Mouse (Mus musculus) liver, postnatal 0 days (tissue): Measurements from ENCODE around the gene Syde1.

Experiments used
- CTCF ChIP-seq: sonication (generic); IDR thresholded peaks from 2 replicates; pipeline ENCODE4 v1.5.1; 2016; ENCODE audit warnings: antibody characterized with exemption, low read depth
- EP300 ChIP-seq: IDR thresholded peaks from 2 replicates; pipeline ENCODE4 v1.6.1; 2016; ENCODE audit warnings: antibody characterized with exemption, low read depth, mild to moderate bottlenecking

DNA sequence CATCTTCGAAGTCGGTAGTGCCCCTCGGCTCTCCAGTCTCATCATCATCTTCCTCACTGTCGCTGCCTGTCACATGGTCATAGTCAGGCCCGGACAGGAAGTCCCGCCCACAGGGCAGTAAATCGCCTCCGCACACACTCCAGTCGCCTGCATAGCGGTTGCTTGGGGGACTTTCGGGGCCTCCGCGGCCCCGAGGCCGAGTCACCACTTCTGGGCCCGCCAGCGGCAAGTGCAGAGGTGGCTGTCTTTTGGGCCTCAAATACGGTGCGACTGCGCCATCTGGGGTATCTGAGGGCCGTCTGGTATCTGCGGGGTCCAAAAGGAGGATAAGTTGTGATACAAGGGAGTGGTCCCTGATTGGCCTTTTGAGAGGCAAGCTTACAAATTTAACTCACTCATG, 6.2 kb downstream of the Syde1 start:
- no peak for TF ChIP-seq CTCF
- no peak for TF ChIP-seq EP300
